Mouse (Mus musculus): Measurements from ENCODE around the gene Tssc4.

GRCm38 (mm10) chr7:143049841-143050816, 18.9 kb upstream of the Tssc4 start:
- TF ChIP-seq EP300 (IDR thresholded peaks at IDR 0.05; ENCODE audit: low read depth) (no peak; the same call in 1 of the 2 replicates), CTCF (IDR thresholded peaks at IDR 0.05; ENCODE audit: low read depth) (no peak)

Measured in heart, postnatal 0 days (tissue).